Mouse (Mus musculus): ENCODE measurements around the gene Prss42.
"Not testable (repeated sequence)": the region's sequence is repeated elsewhere in the genome, so short reads cannot be mapped to it uniquely, and the experiment has no call there.

Prss42 gene

GRCm38 (mm10) chr9:110788169-110788568, 9.8 kb upstream of the Prss42 start:
- DNase-seq (ENCODE audit: low read depth, low spot score), result peak; percentile 36

DNA sequence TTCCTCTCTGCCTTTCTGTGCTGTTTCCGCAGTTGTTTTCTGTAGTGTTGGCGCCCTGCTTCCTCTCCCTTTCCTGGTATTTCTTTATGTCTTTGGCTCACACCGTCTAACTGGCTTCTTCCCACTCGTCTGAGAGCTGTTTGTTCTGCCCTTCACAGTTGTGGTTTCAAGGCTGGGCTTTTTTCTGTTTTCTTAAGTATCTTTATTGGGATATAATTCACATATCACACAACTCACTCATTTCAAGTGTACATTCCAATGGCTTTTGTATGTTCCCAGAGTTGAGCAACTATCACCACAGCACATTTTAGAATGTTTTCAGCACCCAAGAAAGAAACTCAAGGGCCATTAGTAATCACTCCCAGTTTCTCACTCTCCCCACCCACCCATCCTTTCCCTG, 7.5 kb upstream of the Prss42 start:
- no peak for DNase-seq (ENCODE audit: low read depth, low spot score)

- peak; percentile 80 for DNase-seq (ENCODE audit: low read depth, low spot score)
Measured at GRCm38 (mm10) chr9:110797013-110797412, 953 bp upstream of the Prss42 start.

- DNase-seq (ENCODE audit: low read depth, low spot score), result no peak
Measured at GRCm38 (mm10) chr9:110800834-110801479, 3.0 kb downstream of the Prss42 start.

DNA sequence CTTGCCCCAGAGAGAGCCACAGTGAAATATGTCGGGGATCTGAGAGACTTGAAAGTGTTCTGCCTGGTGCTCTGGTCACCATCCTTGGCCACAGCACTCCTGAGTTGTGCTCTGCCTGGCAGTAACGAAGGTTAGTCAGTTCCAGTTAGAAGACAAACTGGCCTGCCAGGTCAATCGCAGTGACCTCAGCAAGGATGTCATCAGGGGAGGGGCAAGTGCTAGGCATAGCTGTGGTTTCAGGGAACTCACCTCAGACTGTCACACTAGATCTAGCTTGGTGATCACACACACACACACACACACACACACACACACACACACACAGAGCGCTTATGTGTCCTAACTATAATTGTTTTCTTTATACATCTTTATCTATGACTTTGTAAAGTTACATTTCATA, 5.3 kb downstream of the Prss42 start:
- no peak for DNase-seq (ENCODE audit: low read depth, low spot score)

DNA sequence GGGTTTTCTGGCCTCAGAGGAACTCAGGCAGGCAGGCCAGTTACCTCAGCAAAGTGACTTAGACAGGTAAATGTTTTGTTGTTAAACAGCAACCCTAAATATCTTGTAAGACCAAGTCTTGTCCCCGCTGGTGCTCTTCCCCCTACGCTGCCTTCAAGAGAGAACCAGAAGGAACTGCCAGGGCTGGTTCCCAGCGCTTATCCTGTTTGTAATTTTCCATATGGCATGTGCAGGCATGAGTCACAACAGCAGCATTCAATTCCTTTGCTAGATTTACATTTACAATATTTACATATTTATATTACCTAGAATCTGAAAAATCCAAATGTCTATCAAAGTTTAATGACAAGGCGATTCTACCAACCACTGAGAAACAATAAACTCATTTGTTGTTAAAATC, 12.1 kb downstream of the Prss42 start:
- no peak for DNase-seq (ENCODE audit: low read depth, low spot score)

DNA sequence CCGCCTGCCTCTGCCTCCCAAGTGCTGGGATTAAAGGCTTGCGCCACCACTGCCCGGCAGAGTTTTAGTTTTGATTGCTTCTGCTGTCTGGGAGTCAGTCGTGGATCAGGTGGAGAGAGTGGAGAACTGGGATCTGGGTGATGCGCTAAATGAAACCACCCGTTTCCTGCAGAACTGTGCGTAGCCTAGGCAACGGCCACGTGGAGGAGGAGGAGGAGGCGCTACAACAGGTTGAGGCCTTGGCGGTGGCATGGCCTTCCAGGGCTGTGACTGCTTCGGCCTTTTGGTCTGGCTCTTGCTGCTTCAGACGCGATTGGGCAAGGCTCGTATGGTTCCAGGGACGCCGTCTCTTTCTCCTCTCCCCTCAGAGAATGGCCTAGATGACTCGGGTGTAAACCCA, 15.8 kb downstream of the Prss42 start, which contains the start of gene Prss44:
Gene Prss44, plus strand, starts transcription at position 206 of the 400 bp plus-strand sequence.
- peak; percentile 57 for DNase-seq (ENCODE audit: low read depth, low spot score)

- DNase-seq (ENCODE audit: low read depth, low spot score), result not testable (repeated sequence)
Measured at GRCm38 (mm10) chr9:110820546-110820945, 22.6 kb downstream of the Prss42 start.

DNA sequence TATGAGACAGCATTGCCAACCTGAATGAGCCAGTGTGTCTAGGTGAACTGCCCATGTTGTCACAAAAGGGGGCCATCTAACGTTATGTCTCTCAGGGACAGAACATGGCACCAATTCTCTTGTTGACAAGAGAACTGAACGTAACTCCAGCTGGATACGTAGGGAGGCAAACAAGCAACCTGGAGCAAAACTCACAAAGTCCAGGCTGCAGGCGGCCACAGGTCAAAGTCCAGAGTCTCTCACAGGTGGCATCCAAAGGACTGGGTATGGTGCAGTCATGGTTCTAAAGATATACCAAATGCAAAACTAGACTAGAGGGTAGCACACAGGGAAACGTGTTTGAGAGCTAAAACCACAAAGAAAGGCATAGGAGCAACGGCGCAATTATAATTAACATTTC, 23.5 kb downstream of the Prss42 start:
- DNase-seq (ENCODE audit: low read depth, low spot score), result no peak

DNA sequence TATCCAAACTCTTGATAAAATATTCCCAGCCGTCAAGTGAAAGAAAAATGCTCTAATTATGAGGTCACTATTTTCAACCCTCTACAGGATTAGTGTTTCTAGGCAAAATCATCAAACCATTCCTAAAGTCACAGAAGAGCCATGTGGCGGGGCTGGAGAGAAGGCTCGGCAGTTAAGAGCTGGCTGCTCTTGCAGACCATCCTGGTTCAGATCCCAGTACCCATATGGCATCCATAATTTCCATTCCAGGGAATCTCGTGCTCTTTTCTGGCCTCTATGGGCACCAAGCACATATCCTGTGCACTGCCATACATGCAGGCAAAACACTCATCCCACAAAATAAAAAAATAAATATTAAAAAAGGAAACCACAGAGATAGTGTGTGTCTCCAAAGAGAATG, 27.5 kb downstream of the Prss42 start:
- DNase-seq (ENCODE audit: low read depth, low spot score), result no peak

- no peak for DNase-seq (ENCODE audit: low read depth, low spot score)
Measured at GRCm38 (mm10) chr9:110825832-110826231, 27.9 kb downstream of the Prss42 start.

DNA sequence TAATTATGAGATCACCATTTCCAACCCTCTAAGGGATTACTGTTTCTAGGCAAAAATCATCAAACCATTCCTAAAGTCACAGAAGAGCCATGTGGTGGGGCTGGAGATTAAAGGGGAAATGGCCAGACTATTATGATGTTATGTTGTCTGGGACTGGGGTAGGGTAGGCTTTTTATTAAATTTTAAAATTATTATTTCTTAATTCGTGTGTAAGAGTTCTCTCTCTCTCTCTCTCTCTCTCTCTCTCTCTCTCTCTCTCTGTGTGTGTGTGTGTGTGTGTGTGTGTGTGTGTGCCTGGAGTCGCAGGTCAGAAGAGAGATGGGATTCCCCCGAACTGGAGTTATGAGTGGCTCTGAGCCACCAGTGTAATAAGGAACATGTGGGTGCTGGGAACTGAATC, 28.4 kb downstream of the Prss42 start, which contains the start of gene Prss43:
Gene Prss43, plus strand, starts transcription at position 301 of the 400 bp plus-strand sequence.
- no peak for DNase-seq (ENCODE audit: low read depth, low spot score)

DNA sequence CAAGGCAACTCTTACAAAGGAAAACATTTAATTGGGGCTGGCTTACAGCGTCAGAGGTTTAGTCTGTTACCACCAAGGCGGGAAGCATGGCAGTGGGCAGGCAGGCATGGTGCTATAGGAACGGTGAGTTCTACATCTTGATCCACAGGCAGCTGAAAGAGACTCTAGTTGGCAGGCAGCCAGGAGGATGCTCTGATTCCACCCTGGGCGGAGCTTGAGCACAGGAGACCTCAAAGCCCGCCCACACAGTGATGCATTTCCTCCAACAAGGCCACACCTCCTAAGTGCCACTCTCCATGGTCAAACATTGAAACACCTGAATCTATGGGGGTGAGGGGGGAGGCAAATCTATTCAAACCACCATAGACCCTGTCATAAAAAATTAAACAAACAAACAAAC, 35.1 kb downstream of the Prss42 start:
- DNase-seq (ENCODE audit: low read depth, low spot score), result peak; percentile 92

- no peak for DNase-seq (ENCODE audit: low read depth, low spot score)
Measured at GRCm38 (mm10) chr9:110834411-110834810, 36.4 kb downstream of the Prss42 start, which contains the start of gene Prss45. Gene Prss45, plus strand, starts transcription at chr9:110834588.

- no peak for DNase-seq (ENCODE audit: low read depth, low spot score)
Measured at GRCm38 (mm10) chr9:110834961-110835360, 37.0 kb downstream of the Prss42 start.

DNA sequence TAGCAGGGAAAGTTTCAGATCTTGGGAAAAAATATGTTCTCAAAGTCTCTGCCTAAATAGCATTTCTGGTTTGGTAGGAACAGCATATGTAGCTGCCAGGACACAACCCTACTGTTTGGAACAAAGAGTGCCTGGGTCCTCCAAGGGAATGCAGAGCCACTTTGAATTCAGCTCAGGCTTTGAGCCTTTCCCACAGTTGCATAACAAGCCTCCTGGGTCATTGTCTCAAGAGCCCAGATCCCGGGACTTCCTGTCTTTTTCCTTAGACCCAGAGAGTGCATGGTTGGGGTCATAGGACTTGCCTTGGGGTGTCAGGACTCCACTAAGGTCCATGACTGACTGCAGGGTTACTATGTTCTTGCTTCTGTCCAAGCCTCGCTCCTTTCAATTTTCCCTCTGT, 38.1 kb downstream of the Prss42 start:
- no peak for DNase-seq (ENCODE audit: low read depth, low spot score)

DNA sequence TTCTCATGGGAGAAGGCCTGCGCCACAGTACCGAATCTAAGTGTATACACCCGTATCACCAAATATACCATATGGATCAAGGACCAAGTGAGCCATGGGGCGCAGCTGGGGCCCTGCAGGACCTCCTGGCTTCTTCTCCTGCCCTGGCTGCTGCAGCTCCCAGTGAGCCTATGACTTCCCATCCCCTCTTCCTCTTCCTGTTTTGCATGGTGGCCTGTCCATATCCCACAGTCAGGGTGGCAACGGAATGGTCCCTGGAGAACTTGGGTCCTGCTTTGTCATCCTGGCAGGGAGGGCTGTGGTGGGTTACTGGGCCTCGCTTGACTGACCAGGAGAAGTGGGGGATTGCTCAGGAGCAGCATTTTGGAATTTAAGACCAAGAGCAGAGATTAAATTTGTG, 42.9 kb downstream of the Prss42 start:
- DNase-seq (ENCODE audit: low read depth, low spot score), result no peak

DNA sequence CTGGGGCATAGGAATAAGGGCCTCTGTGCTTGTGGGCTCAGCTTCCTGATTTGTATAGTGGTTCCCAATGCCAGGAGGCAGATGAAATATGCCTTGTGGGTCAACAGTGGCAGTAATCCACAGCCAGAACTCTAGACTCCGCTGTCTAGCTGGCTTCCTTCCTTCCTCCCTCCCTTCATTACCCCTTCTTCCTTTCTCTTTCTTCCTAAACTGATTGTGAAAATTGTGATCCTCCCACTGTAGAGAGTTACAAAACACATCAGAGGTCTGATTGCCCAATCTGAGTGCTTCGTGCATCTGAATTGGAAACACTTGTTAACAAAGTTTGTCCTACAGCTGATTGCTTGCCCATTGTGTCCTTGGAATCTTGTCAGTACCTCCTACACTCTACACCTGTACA, 43.5 kb downstream of the Prss42 start:
- no peak for DNase-seq (ENCODE audit: low read depth, low spot score)

DNA sequence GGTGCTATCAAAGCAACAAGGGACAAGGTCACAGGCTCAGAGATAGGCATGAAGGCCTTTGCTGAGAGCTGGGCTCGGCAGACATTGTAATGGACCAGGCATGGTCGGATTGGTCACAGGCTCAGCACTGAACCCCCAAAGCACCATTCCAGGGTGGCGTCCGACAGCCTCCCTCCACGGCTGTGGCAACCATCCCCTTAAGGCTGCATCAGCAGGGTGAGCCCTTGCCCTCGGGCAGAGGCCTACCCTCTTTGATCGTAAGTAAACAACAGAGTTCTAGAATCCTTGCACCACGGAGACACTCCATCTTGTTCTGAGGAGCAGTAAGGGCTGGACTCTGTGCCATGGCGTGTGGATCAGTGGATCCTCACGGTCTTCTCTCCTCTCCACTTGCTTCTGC, 46.2 kb downstream of the Prss42 start, which contains the start of gene Prss46:
Gene Prss46, plus strand, starts transcription at position 301 of the 400 bp plus-strand sequence.
- DNase-seq (ENCODE audit: low read depth, low spot score), result no peak

GRCm38 (mm10) chr9:110849162-110849561, 51.2 kb downstream of the Prss42 start:
- peak; percentile 19 for DNase-seq (ENCODE audit: low read depth, low spot score)

Measured in ES-CJ7 (cell line).